Mouse (Mus musculus) CH12.LX (cell line): ENCODE measurements around the gene Ppp4r2.

ENCODE experiments used
- CTCF ChIP-seq, 2 experiments: IDR thresholded peaks in 1 of 2; conservative IDR thresholded peaks in 1 of 2; 2 replicates each; pipeline ENCODE4 v1.5.1; 2011 to 2012; ENCODE audit warnings: low read depth in 2 of 2, low read length in 2 of 2, improper control_type of control experiment in 1 of 2, inconsistent platforms in 1 of 2, mild to moderate bottlenecking in 1 of 2, moderate library complexity in 1 of 2
- MAX ChIP-seq: IDR thresholded peaks from 2 replicates; pipeline ENCODE4 v1.6.1; 2011; ENCODE audit warnings: low read length, improper control_type of control experiment
- RAD21 ChIP-seq: IDR thresholded peaks from 2 replicates; pipeline ENCODE4 v1.6.1; 2011; ENCODE audit warnings: low read depth, mild to moderate bottlenecking, low read length, improper control_type of control experiment, moderate library complexity
- UBTF ChIP-seq: IDR thresholded peaks from 2 replicates; pipeline ENCODE4 v1.6.1; 2012; ENCODE audit warnings: low read depth, mild to moderate bottlenecking, inconsistent platforms, low read length, improper control_type of control experiment, moderate library complexity
- ZMIZ1 ChIP-seq: IDR thresholded peaks from 2 replicates; pipeline ENCODE4 v1.6.1; 2012; ENCODE audit warnings: low read depth, mild to moderate bottlenecking, inconsistent platforms, low read length, improper control_type of control experiment

GRCm38 (mm10) chr6:100851083-100851482, 17.7 kb downstream of the Ppp4r2 start:
- TF ChIP-seq CTCF (conservative IDR thresholded peaks at IDR 0.05 in 1 of 2, IDR thresholded peaks at IDR 0.05 in 1 of 2; ENCODE audit: low read depth in 2 of 2, low read length in 2 of 2) = no peak
- TF ChIP-seq MAX = no peak
- TF ChIP-seq ZMIZ1 = no peak
- TF ChIP-seq RAD21 = no peak
- no peak for TF ChIP-seq UBTF
